Mouse (Mus musculus): ENCODE measurements at regions not wholly inside any gene's neighbourhood (a gene's known extent, or its start where the extent isn't known, plus 50 kb on each side); places are given as distances from the start of the nearest gene placed in this dataset.

DNA sequence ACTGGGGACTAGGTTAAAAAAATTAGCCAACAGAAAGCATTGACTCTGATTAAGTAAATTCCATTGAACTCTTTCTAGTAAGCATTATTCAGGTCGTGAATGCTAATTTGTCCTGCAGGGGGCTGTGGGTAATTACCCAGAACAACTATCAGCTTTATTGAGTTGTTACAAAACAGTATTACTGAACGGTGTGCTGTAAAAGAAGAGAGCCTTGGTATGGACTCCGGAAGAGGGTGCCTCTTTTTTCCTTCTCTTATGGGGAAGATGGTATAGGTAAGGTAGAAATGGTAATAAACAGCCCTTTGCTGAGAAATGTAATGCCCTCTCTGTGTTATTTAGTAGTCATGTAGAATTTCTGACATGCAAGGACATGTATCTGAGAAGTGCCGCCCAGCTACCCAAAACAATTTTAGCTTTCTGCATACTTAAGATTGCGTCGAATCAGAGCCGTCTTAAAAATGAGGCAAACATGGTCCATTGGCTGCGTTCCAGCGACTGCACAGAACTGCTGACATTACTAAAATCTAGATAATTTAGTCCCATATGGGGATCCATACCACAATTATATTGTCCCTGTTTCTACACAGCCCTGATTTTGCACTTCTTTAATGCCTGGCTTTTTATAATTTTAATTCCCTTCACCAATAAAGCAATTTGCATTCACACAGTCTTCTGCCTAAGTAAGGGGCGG lies 256.7 kb upstream of the Adgrl2 start:
- Histone ChIP-seq H3K9me3 (no peaks in the 10 kb centered on the region), H3K36me3 (no peaks in the 10 kb centered on the region), H3K9ac (replicated peaks) (no peak overlapping the region), H3K4me3 (replicated peaks) (no peak overlapping the region), H3K27ac (no peak overlapping the region), H3K4me1 (replicated peaks) (peaks cover 9% of the 10 kb centered on the region; the same call in 1 of the 2 replicates), H3K4me2 (replicated peaks) (no peak overlapping the region; the same call in 1 of the 2 replicates), H3K27me3 (no peaks in the 10 kb centered on the region)
- 61% methylated on average over 10 of the region's 10 CpGs for WGBS
- no peak for ATAC-seq

DNA sequence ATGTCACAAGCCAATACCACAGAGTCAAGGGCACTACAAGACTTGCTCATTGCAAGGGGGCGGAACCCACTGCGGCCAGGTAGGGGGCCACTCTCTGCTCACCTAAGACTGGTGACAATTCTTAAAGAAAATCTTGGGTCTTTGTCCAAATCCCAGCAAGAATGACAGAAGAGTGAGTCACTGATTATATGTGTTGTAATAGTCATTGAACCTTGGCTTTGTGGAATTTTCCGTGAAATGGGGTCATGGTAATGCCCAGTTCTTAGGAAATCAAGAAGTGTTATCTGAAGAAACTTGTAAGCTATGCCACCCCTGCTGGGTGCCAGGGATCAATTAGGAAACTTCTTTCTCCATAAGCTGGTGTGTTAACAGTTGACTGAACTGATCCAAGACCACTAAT lies 249.3 kb upstream of the Adgrl2 start:
- H3K9me3 ChIP-seq, result no peaks in the 10 kb centered on the region
- H3K36me3 ChIP-seq, result no peaks in the 10 kb centered on the region
- WGBS, result 92% methylated on average over 3 of the region's 3 CpGs
- no peaks in the 10 kb centered on the region for H3K27me3 ChIP-seq
- no peak overlapping the region for H3K9ac ChIP-seq (replicated peaks)
- no peak for ATAC-seq
- no peaks in the 10 kb centered on the region for H3K4me1 ChIP-seq (replicated peaks)
- H3K4me2 ChIP-seq (replicated peaks), result no peak overlapping the region
- H3K27ac ChIP-seq, result no peak overlapping the region
- no peak overlapping the region for H3K4me3 ChIP-seq (replicated peaks)

DNA sequence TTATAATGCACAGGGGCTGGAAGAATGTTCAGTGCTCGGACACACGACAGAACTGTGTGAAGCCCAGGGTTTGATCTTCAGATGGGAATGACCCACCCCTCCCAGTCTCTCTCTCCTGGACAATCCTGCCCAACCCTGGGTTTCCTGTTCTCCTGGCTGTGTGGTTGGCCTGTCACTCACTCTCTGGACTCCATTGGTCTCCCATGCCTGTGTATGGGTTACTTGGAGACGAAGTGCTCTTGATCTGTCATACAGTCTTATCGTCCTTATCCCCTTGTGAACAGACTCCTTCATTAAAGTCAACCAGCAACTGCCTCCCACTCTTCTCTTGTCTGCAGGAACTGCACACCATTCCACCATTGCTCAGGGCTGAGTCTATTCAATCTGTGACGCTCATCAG lies 247.7 kb upstream of the Adgrl2 start:
- 75% methylated on average over 5 of the region's 5 CpGs for WGBS
- no peaks in the 10 kb centered on the region for H3K27me3 ChIP-seq
- H3K4me3 ChIP-seq (replicated peaks), result no peak overlapping the region
- ATAC-seq, result no peak
- H3K4me1 ChIP-seq (replicated peaks), result no peaks in the 10 kb centered on the region
- H3K27ac ChIP-seq, result no peak overlapping the region
- H3K9ac ChIP-seq (replicated peaks), result no peak overlapping the region
- H3K9me3 ChIP-seq, result no peaks in the 10 kb centered on the region
- no peaks in the 10 kb centered on the region for H3K36me3 ChIP-seq
- H3K4me2 ChIP-seq (replicated peaks), result no peak overlapping the region

DNA sequence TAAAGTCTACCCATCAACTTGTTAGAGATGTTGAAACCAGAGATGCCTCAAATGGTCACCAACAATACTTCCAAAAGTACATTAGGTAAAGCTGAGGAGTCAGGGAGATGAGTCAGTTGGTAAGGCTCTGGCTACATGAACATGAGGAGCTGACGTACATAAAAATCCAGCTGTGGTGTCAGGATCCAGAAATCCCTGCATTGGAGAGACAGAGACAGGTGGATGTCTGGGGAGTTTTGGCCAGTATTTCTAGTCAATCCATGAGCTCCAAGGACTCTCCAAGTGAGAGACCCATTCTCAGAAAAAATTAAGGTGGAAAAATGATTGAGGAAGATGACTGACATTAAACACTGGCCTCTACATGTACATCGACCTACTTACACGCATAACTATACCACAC lies 244.8 kb upstream of the Adgrl2 start:
- H3K9ac ChIP-seq (replicated peaks), result no peak overlapping the region
- H3K36me3 ChIP-seq, result no peaks in the 10 kb centered on the region
- no peak overlapping the region for H3K27ac ChIP-seq
- no peaks in the 10 kb centered on the region for H3K4me1 ChIP-seq (replicated peaks)
- no peaks in the 10 kb centered on the region for H3K9me3 ChIP-seq
- 95% methylated on average over 3 of the region's 3 CpGs for WGBS
- no peaks in the 10 kb centered on the region for H3K27me3 ChIP-seq
- H3K4me3 ChIP-seq (replicated peaks), result no peak overlapping the region
- ATAC-seq, result no peak
- no peak overlapping the region for H3K4me2 ChIP-seq (replicated peaks)

DNA sequence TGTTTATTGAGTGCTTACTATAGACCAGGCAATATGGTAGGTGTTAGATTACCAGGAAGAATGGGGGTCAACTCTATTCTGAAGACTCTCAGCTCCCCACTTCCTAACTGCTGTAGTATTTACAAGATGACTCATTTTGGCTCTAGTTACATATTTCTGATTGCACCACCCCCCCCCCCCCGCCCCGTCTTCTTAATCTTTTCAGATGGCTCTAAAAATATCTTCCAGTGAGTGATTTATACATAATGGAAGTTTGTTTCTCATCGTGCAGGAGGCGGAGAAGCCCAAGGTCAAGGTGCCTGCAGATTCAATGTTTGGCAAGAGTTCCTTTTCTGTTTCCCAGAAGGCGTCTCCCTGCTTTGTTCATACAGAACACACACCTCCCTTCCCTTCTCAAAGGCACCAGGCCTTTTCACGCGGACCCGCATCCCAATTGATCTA lies 243.4 kb upstream of the Adgrl2 start:
- no peak for ATAC-seq
- Histone ChIP-seq H3K4me2 (replicated peaks) (no peak overlapping the region), H3K4me1 (replicated peaks) (no peaks in the 10 kb centered on the region), H3K9ac (replicated peaks) (no peak overlapping the region), H3K36me3 (no peaks in the 10 kb centered on the region), H3K27me3 (no peaks in the 10 kb centered on the region), H3K9me3 (no peaks in the 10 kb centered on the region), H3K4me3 (replicated peaks) (no peak overlapping the region), H3K27ac (no peak overlapping the region)
- WGBS, result 77% methylated on average over 8 of the region's 8 CpGs

DNA sequence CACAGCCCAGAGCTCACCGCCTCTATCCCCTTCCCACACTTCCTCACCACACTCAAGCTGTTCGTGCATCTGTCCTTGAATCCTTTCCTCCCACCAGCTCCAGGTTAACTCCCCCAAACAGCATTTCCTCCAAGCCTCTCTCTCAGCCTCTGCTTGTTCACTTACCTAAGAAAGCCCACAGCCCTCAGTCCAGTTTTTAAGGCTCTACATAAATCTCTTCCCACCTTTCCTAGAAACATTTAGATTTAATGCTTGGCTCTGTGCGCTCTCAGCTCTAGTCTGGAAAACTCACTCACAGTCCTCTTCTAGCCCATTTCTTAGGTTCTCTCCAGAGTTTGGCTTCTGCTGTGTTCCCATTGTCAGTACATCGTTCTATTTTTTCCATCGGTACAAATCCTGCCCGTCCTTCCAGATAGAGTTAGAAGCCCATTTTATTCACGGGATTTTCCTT lies 242.9 kb upstream of the Adgrl2 start:
- Histone ChIP-seq H3K27ac (no peak overlapping the region), H3K9ac (replicated peaks) (no peak overlapping the region), H3K36me3 (no peaks in the 10 kb centered on the region), H3K4me2 (replicated peaks) (no peak overlapping the region), H3K4me1 (replicated peaks) (no peaks in the 10 kb centered on the region), H3K9me3 (no peaks in the 10 kb centered on the region), H3K4me3 (replicated peaks) (no peak overlapping the region), H3K27me3 (no peaks in the 10 kb centered on the region)
- WGBS, result 84% methylated on average over 7 of the region's 7 CpGs
- ATAC-seq, result no peak

DNA sequence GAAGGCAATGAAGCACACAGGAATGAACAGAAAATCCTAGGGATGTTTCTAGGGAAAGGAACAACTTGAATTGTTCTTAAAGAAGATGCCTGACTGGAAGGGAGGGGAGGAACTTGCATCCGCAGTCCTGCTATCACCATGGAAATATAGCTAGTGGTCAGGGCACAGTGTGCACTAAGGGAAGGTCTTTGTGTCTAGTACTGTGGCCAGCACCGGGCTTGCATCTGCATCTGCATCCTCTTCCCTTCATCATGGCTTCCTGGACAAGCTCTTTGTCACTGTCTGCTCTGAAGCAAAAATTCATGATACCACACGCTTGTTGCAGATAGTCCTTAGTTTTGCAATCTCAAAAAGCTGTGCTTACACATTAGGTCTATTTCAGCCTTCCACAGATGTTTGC lies 241.0 kb upstream of the Adgrl2 start:
- Histone ChIP-seq H3K4me3 (replicated peaks) (no peak overlapping the region), H3K36me3 (no peaks in the 10 kb centered on the region), H3K9ac (replicated peaks) (no peak overlapping the region), H3K9me3 (no peaks in the 10 kb centered on the region), H3K4me1 (replicated peaks) (no peaks in the 10 kb centered on the region), H3K27me3 (no peaks in the 10 kb centered on the region), H3K27ac (no peak overlapping the region), H3K4me2 (replicated peaks) (no peak overlapping the region)
- 87% methylated on average over 3 of the region's 3 CpGs for WGBS
- no peak for ATAC-seq

DNA sequence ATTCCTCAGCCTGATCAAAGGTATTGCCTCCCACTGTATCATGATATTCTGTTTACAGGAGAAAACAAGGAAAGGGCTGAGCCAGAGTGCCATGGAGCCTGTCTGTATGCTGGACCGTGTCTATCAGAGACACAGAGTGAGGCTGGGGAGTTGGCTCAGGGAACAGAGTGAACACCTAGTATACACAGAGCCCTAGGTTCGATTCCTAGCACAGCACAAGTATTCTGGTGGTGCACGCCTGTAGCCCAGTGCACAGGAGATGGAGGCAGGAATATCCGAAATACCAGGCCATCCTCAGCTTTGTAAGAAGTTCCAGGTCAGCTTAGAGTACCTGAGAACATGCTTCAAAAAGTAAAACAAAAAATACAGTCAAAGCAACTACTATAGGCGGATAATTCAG lies 237.2 kb upstream of the Adgrl2 start:
- no peak overlapping the region for H3K27ac ChIP-seq
- ATAC-seq, result no peak
- H3K9me3 ChIP-seq, result no peaks in the 10 kb centered on the region
- WGBS, result 90% methylated on average over 5 of the region's 5 CpGs
- no peaks in the 10 kb centered on the region for H3K4me1 ChIP-seq (replicated peaks)
- no peak overlapping the region for H3K9ac ChIP-seq (replicated peaks)
- H3K4me2 ChIP-seq (replicated peaks), result no peak overlapping the region
- no peaks in the 10 kb centered on the region for H3K27me3 ChIP-seq
- no peaks in the 10 kb centered on the region for H3K36me3 ChIP-seq
- no peak overlapping the region for H3K4me3 ChIP-seq (replicated peaks)

DNA sequence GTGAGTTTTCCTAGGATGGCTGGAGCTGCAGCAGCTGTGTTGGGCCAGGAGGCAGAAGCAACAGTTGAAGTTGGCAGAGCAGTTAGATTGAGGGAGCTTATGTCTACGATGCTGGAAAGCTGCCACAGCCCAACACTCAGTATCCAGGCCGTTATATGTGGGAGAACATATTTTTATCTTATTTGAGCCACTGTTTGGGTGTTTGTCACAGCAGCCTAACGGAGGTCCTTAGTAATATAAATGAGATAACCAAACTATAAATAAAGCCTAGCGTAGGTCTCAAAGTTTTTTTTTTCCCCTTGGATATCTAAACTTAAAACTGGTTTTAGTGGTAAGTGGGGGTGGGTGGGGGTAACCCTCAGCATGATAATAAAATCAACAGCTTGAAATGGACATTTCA lies 236.4 kb upstream of the Adgrl2 start:
- WGBS, result 89% methylated on average over 4 of the region's 4 CpGs
- H3K9me3 ChIP-seq, result no peaks in the 10 kb centered on the region
- no peak overlapping the region for H3K9ac ChIP-seq (replicated peaks)
- H3K4me1 ChIP-seq (replicated peaks), result no peaks in the 10 kb centered on the region
- no peak overlapping the region for H3K27ac ChIP-seq
- no peak overlapping the region for H3K4me3 ChIP-seq (replicated peaks)
- no peaks in the 10 kb centered on the region for H3K36me3 ChIP-seq
- no peak overlapping the region for H3K4me2 ChIP-seq (replicated peaks)
- no peaks in the 10 kb centered on the region for H3K27me3 ChIP-seq
- ATAC-seq, result no peak

DNA sequence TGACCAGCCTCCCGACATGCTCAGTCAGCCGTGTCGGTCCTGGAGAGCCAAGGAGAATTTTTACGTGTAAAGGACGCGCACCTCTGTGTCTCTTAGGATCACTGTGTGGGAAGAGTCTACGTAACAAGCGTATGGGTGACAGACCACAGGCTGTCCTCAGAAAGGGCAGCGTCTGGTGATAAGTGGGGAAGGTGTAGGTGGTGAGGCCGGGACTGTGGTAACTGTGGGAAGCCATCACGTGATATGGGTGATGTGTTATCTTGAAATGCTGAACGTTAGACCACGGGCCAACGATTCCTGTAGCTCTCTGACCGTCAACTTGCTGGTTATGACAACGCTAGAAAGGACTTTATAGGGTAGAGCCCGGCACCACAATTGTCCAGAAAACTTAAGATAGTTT lies 235.3 kb upstream of the Adgrl2 start:
- Histone ChIP-seq H3K4me2 (replicated peaks) (no peak overlapping the region), H3K27ac (no peak overlapping the region), H3K9me3 (no peaks in the 10 kb centered on the region), H3K27me3 (peaks cover 2% of the 10 kb centered on the region; the same call in 1 of the 2 replicates), H3K4me1 (replicated peaks) (no peaks in the 10 kb centered on the region), H3K36me3 (no peaks in the 10 kb centered on the region), H3K9ac (replicated peaks) (no peak overlapping the region), H3K4me3 (replicated peaks) (no peak overlapping the region)
- 79% methylated on average over 17 of the region's 17 CpGs for WGBS
- no peak for ATAC-seq

DNA sequence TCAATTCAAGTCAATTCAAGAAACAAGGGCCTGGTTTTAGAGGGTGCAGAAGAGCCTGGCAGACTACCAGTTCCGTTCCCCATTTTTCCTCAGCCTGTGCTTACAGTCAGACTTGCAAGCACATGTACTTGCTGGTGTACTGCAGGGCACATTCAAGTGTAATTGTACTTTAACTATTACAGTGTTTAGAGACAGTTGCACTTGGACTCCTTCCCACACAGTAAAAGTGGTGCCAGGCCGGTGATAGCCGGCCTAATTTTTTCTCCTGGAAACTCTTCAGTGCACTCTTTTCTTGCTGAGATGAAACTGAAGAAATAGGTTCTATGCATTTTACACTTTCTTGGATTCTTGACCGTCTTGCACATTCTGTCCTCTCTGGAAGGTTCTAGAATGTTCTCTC lies 233.9 kb upstream of the Adgrl2 start:
- no peak overlapping the region for H3K9ac ChIP-seq (replicated peaks)
- no peak overlapping the region for H3K4me2 ChIP-seq (replicated peaks)
- H3K4me3 ChIP-seq (replicated peaks), result no peak overlapping the region
- H3K27ac ChIP-seq, result no peak overlapping the region
- 92% methylated on average over 4 of the region's 4 CpGs for WGBS
- H3K9me3 ChIP-seq, result no peaks in the 10 kb centered on the region
- ATAC-seq, result no peak
- H3K4me1 ChIP-seq (replicated peaks), result peaks cover 11% of the 10 kb centered on the region
- H3K36me3 ChIP-seq, result no peaks in the 10 kb centered on the region
- H3K27me3 ChIP-seq, result peaks cover 10% of the 10 kb centered on the region

DNA sequence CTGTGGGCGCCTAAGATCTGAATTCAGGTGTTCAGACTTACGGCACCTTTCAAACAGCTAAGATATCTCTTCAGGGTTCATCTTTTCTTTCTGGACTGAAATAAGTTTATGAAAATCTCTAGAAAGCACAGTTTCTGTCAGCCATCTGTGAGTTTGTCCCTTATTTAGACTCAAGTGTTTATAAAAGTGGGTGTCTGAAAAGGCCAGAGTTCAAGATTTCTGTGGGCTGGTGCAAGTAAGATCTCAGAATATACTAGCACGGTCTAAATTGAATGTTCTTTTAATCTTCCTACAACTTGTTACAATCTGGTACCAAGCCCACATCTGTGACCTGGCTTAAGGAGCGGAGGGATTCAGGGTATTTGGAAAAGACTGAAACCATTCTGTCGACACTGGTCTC lies 233.4 kb upstream of the Adgrl2 start:
- WGBS, result 91% methylated on average over 5 of the region's 5 CpGs
- no peak overlapping the region for H3K4me3 ChIP-seq (replicated peaks)
- peaks cover 12% of the 10 kb centered on the region for H3K4me1 ChIP-seq (replicated peaks)
- H3K36me3 ChIP-seq, result no peaks in the 10 kb centered on the region
- no peak overlapping the region for H3K4me2 ChIP-seq (replicated peaks)
- ATAC-seq, result no peak
- H3K9me3 ChIP-seq, result no peaks in the 10 kb centered on the region
- H3K27ac ChIP-seq, result no peak overlapping the region
- H3K27me3 ChIP-seq, result peaks cover 10% of the 10 kb centered on the region
- no peak overlapping the region for H3K9ac ChIP-seq (replicated peaks)

DNA sequence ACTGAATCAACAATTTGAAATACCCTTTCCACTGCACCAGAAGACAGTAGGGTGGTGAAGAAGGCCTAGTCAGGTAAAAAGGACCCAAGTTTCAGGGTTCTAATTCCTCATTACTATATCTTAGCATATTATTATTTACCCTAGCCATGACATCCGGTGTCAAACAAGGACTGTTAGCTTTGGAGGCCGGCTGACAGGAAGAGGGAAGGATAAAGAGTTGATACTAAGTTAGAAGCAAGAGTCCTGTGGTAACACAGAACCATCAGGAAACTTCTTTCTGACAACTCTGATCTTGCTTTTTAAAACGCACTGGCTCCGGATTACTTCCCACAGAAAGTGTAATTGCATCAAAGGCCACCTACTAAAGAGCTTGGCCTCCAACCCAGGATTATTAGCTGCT lies 230.6 kb upstream of the Adgrl2 start:
- 71% methylated on average over 4 of the region's 4 CpGs for WGBS
- Histone ChIP-seq H3K9me3 (no peaks in the 10 kb centered on the region), H3K36me3 (no peaks in the 10 kb centered on the region), H3K4me2 (replicated peaks) (no peak overlapping the region), H3K27ac (no peak overlapping the region), H3K27me3 (peaks cover 10% of the 10 kb centered on the region), H3K9ac (replicated peaks) (no peak overlapping the region), H3K4me1 (replicated peaks) (peaks cover 12% of the 10 kb centered on the region), H3K4me3 (replicated peaks) (no peak overlapping the region)
- no peak for ATAC-seq

Measured in midbrain, embryonic 13.5 days (tissue).